Mouse (Mus musculus) midbrain, embryonic 13.5 days (tissue): ENCODE data around the gene Diras1. TPM values are rescaled to one million over a fixed set of nuclear protein-coding genes. Genes with fewer than 3 reads are reported as not detected.

Experiments used
- ATAC-seq: fragments of 200-750 bp; cut with Nextera tagmentation; 2 replicates; pipeline ENCODE4 v1.8.0; 2017; ENCODE audit warnings: mild to moderate bottlenecking, moderate TSS enrichment, moderate library complexity
- H3K27ac ChIP-seq: fragments of 300-500 bp; sonication (generic); 2 replicates; pipeline ENCODE4 v1.5.1; 2015; ENCODE audit warnings: inconsistent platforms, mild to moderate bottlenecking, moderate library complexity
- H3K27me3 ChIP-seq: fragments of 300-500 bp; sonication (generic); 2 replicates; pipeline ENCODE4 v1.6.1; 2015; ENCODE audit warnings: mild to moderate bottlenecking, inconsistent platforms
- H3K36me3 ChIP-seq: fragments of 300-500 bp; sonication (generic); 2 replicates; pipeline ENCODE4 v1.6.1; 2015; ENCODE audit warnings: mild to moderate bottlenecking, inconsistent platforms
- H3K4me1 ChIP-seq: fragments of 300-500 bp; sonication (generic); replicated peaks from 2 replicates; pipeline ENCODE4 v1.6.1; 2015; ENCODE audit warnings: inconsistent platforms
- H3K4me2 ChIP-seq: fragments of 300-500 bp; sonication (generic); replicated peaks from 2 replicates; pipeline ENCODE4 v1.6.1; 2015; ENCODE audit warnings: moderate library complexity, mild to moderate bottlenecking, inconsistent platforms
- H3K4me3 ChIP-seq: fragments of 300-500 bp; sonication (generic); replicated peaks from 2 replicates; pipeline ENCODE4 v1.5.1; 2015; ENCODE audit warnings: mild to moderate bottlenecking, inconsistent platforms
- H3K9ac ChIP-seq: fragments of 300-500 bp; sonication (generic); replicated peaks from 2 replicates; pipeline ENCODE4 v1.6.1; 2015; ENCODE audit warnings: mild to moderate bottlenecking, inconsistent platforms
- H3K9me3 ChIP-seq: fragments of 300-500 bp; sonication (generic); 2 replicates; pipeline ENCODE4 v1.6.1; 2016; ENCODE audit warnings: mild to moderate bottlenecking, inconsistent platforms
- WGBS: fragments of 180-500 bp; shearing (Covaris S2); methylation state at CpG from one replicate; pipeline ENCODE4 v1.1.7; 2015; 5-methylcytosine and 5-hydroxymethylcytosine counted together
- polyA plus RNA-seq: library from polyadenylated mRNA; unstranded; fragments of >200 nt; fragmentation: Nextera tagmentation; extraction: Ambion mirVana; gene quantifications from 2 replicates; pipeline ENCODE4 v1.2.1, GENCODE M21; 2015

The Diras1 gene
- polyA plus RNA-seq, 1 experiment from 2014 or later: 30.9 TPM

GRCm38 (mm10) chr10:80984223-80984622 is 41.2 kb downstream of the Diras1 start:
- no peak for ATAC-seq
- Histone ChIP-seq H3K27me3 (peaks cover 52% of the 10 kb centered on the region), H3K9me3 (no peaks in the 10 kb centered on the region), H3K4me3 (no peak overlapping the region), H3K9ac (no peak overlapping the region), H3K27ac (no peak overlapping the region), H3K4me2 (no peak overlapping the region), H3K4me1 (peaks cover 7% of the 10 kb centered on the region), H3K36me3 (no peaks in the 10 kb centered on the region)
- WGBS: 90% methylated on average over 12 of the region's 12 CpGs

DNA sequence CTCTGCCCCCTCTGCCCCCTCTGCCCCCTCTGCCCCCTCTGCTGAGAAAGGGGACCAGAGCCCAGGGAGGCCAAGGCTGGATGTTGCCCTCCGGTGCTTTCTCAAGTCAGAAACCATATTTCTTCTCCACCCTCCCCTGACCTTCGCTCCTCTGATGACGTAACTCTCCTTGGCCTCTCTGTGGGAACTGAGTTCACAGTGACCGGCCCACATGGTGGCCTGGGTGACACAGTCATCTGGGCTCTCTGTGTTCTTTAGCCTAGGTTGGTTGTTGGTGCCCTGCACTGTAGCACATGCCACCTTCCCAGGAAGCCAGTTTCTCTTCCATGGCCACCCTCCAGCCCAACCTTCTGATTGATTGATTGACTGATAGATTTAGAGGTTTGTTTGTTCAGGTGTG is 43.1 kb downstream of the Diras1 start:
- H3K9me3 ChIP-seq: no peaks in the 10 kb centered on the region
- H3K4me3 ChIP-seq: no peak overlapping the region
- no peak overlapping the region for H3K9ac ChIP-seq
- no peaks in the 10 kb centered on the region for H3K36me3 ChIP-seq
- peaks cover 42% of the 10 kb centered on the region for H3K27me3 ChIP-seq
- peaks cover 7% of the 10 kb centered on the region for H3K4me1 ChIP-seq
- no peak overlapping the region for H3K27ac ChIP-seq
- ATAC-seq: no peak
- no peak overlapping the region for H3K4me2 ChIP-seq
- 80% methylated on average over 4 of the region's 4 CpGs for WGBS

- ATAC-seq: no peak
- H3K4me2 ChIP-seq: no peak overlapping the region
- H3K9ac ChIP-seq: no peak overlapping the region
- H3K36me3 ChIP-seq: no peaks in the 10 kb centered on the region
- H3K4me1 ChIP-seq: peaks cover 7% of the 10 kb centered on the region
- H3K9me3 ChIP-seq: no peaks in the 10 kb centered on the region
- H3K4me3 ChIP-seq: no peak overlapping the region
- WGBS: 63% methylated on average over 7 of the region's 7 CpGs
- peaks cover 34% of the 10 kb centered on the region for H3K27me3 ChIP-seq
- no peak overlapping the region for H3K27ac ChIP-seq
Measured at GRCm38 (mm10) chr10:80981564-80982112, 43.8 kb downstream of the Diras1 start.

GRCm38 (mm10) chr10:80975478-80975877 is 50.0 kb downstream of the Diras1 start:
- Histone ChIP-seq H3K9ac (no peak overlapping the region), H3K4me2 (no peak overlapping the region), H3K9me3 (0 out of 2 replicates have a peak, but pooled peaks cover 3% of the 10 kb centered on the region), H3K4me3 (no peak overlapping the region), H3K27me3 (no peaks in the 10 kb centered on the region; the same call in 1 of the 2 replicates), H3K4me1 (peaks cover 5% of the 10 kb centered on the region; the same call in 1 of the 2 replicates), H3K36me3 (no peaks in the 10 kb centered on the region), H3K27ac (no peak overlapping the region)
- whole genome bisulfite sequencing: 93% methylated on average over 11 of the region's 11 CpGs
- no peak for ATAC-seq

DNA sequence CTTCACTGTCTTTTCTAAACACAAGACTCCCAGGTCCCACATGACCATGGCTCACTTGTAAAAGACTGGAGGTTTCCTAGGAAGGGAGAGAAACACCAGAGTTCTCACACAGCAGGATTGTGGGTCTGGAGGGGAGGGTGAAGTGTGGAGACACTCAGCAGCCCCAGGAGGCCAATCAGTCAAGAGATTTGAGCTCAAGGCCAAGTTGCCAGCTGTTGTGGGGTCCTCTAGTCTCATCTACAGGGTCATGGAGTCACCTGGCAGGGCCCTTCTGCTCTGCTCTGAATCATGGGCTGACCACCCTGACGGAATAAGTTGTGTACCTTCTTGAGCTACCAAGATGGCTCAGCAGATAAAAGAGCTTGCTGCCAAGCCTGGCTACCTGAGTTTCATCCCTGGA is 51.7 kb downstream of the Diras1 start:
- no peak overlapping the region for H3K4me2 ChIP-seq
- no peak overlapping the region for H3K27ac ChIP-seq
- no peak overlapping the region for H3K9ac ChIP-seq
- H3K27me3 ChIP-seq: no peaks in the 10 kb centered on the region; the same call in 1 of the 2 replicates
- H3K4me3 ChIP-seq: no peak overlapping the region
- no peaks in the 10 kb centered on the region for H3K36me3 ChIP-seq
- 96% methylated on average over 1 of the region's 1 CpGs for WGBS
- no peak for ATAC-seq
- H3K9me3 ChIP-seq: 0 out of 2 replicates have a peak, but pooled peaks cover 3% of the 10 kb centered on the region
- peaks cover 5% of the 10 kb centered on the region; the same call in 1 of the 2 replicates for H3K4me1 ChIP-seq

- no peaks in the 10 kb centered on the region; the same call in 1 of the 2 replicates for H3K27me3 ChIP-seq
- 62% methylated on average over 11 of the region's 11 CpGs for WGBS
- H3K9me3 ChIP-seq: 0 out of 2 replicates have a peak, but pooled peaks cover 3% of the 10 kb centered on the region
- no peak overlapping the region for H3K27ac ChIP-seq
- no peak overlapping the region for H3K4me2 ChIP-seq
- H3K4me1 ChIP-seq: peaks cover 5% of the 10 kb centered on the region; the same call in 1 of the 2 replicates
- no peak overlapping the region for H3K9ac ChIP-seq
- no peak for ATAC-seq
- H3K36me3 ChIP-seq: no peaks in the 10 kb centered on the region
- H3K4me3 ChIP-seq: no peak overlapping the region
Measured at GRCm38 (mm10) chr10:80972071-80972987, 53.1 kb downstream of the Diras1 start.

DNA sequence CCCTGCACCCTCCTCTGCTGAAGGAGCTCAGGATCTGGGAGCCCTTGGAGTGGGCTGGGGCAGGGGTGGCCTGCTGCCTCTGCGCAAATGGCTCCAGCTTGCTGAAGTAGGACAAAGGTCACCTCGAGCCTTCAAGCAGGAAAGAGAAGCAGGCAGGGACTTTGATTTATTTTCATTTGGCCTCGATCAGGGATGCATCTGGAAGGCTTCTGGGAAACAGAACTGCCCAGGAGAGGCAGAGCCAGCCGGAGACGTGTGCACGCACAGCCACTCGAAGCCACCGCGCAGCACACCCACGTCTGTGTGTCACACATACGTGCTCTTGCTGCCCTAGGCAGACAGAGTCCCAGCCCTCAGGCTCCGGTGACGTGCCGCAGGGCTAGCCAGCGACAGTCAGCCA is 53.9 kb downstream of the Diras1 start:
- 83% methylated on average over 15 of the region's 15 CpGs for WGBS
- H3K27ac ChIP-seq: no peak overlapping the region
- H3K4me2 ChIP-seq: no peak overlapping the region
- ATAC-seq: no peak
- H3K36me3 ChIP-seq: no peaks in the 10 kb centered on the region
- peaks cover 5% of the 10 kb centered on the region; the same call in 1 of the 2 replicates for H3K4me1 ChIP-seq
- 0 out of 2 replicates have a peak, but pooled peaks cover 3% of the 10 kb centered on the region for H3K9me3 ChIP-seq
- no peaks in the 10 kb centered on the region; the same call in 1 of the 2 replicates for H3K27me3 ChIP-seq
- H3K9ac ChIP-seq: no peak overlapping the region
- H3K4me3 ChIP-seq: no peak overlapping the region

DNA sequence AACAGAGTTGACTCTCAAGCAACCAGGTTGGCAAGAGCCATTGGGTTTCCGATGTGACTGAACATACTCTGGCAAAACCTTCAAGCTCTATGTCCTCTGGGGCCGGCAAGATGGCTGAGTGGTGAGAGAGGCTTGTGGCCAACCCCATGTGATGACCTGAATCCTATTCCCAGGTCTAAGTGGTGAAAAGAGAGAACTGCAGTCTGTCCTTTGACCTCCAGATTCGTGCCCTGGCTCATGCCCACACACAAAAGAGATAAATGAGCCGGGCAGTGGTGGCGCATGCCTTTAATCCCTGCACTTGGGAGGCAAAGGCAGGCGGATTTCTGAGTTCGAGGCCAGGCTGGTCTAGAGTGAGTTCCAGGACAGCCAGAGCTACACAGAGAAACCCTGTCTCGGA is 55.3 kb downstream of the Diras1 start:
- Histone ChIP-seq H3K36me3 (no peaks in the 10 kb centered on the region), H3K9me3 (0 out of 2 replicates have a peak, but pooled peaks cover 3% of the 10 kb centered on the region), H3K4me1 (peaks cover 5% of the 10 kb centered on the region; the same call in 1 of the 2 replicates), H3K9ac (no peak overlapping the region), H3K27ac (no peak overlapping the region), H3K27me3 (no peaks in the 10 kb centered on the region; the same call in 1 of the 2 replicates), H3K4me2 (no peak overlapping the region), H3K4me3 (no peak overlapping the region)
- no peak for ATAC-seq
- 80% methylated on average over 8 of the region's 8 CpGs for WGBS

Other genes starting within 250 kb of the Diras1 start
- gene Sf3a2, start 227.5 kb downstream of the Diras1 start, polyA plus RNA-seq: 64.1 and 64.9 TPM in 2 replicates
- gene Plekhj1, start 227.0 kb downstream of the Diras1 start, polyA plus RNA-seq: 131 and 150 TPM in 2 replicates
- not detected in 2 replicates for gene Amh, start 220.4 kb downstream of the Diras1 start, polyA plus RNA-seq
- 0.28 and 0.43 TPM in 2 replicates for gene Jsrp1, start 212.2 kb downstream of the Diras1 start, polyA plus RNA-seq
- 1,319 and 1,425 TPM in 2 replicates for gene Oaz1, start 199.0 kb downstream of the Diras1 start, polyA plus RNA-seq
- gene Lingo3, start 181.6 kb downstream of the Diras1 start, polyA plus RNA-seq: 1.5 and 1.9 TPM in 2 replicates
- gene Lsm7, start 170.5 kb downstream of the Diras1 start, polyA plus RNA-seq: 249 and 254 TPM in 2 replicates
- 56.9 and 61.1 TPM in 2 replicates for gene Sppl2b, start 170.4 kb downstream of the Diras1 start, polyA plus RNA-seq
- gene Tmprss9, start 153.8 kb downstream of the Diras1 start, polyA plus RNA-seq: 0.15 and 0.31 TPM in 2 replicates
- 331 TPM in 2 replicates for gene Timm13, start 124.7 kb downstream of the Diras1 start, polyA plus RNA-seq
- 46.9 and 48.2 TPM in 2 replicates for gene Lmnb2, start 107.4 kb downstream of the Diras1 start, polyA plus RNA-seq
- 4.0 and 4.9 TPM in 2 replicates for gene Gadd45b, start 95.6 kb downstream of the Diras1 start, polyA plus RNA-seq
- 10.4 and 10.9 TPM in 2 replicates for gene Gng7, start 10.7 kb downstream of the Diras1 start, polyA plus RNA-seq
- 43.5 and 45.7 TPM in 2 replicates for gene Slc39a3, start 11.8 kb upstream of the Diras1 start, polyA plus RNA-seq
- gene Sgta, start 34.5 kb upstream of the Diras1 start, polyA plus RNA-seq: 316 and 322 TPM in 2 replicates
- 44.9 and 48.5 TPM in 2 replicates for gene Thop1, start 44.4 kb upstream of the Diras1 start, polyA plus RNA-seq
- 0.12 and 0.20 TPM in 2 replicates for gene Creb3l3, start 73.2 kb upstream of the Diras1 start, polyA plus RNA-seq
- gene Map2k2, start 80.3 kb upstream of the Diras1 start, polyA plus RNA-seq: 220 and 243 TPM in 2 replicates
- 13.2 and 15.2 TPM in 2 replicates for gene Zbtb7a, start 109.6 kb upstream of the Diras1 start, polyA plus RNA-seq
- 60.0 and 60.9 TPM in 2 replicates for gene Pias4, start 142.3 kb upstream of the Diras1 start, polyA plus RNA-seq
- gene Eef2, start 151.0 kb upstream of the Diras1 start, polyA plus RNA-seq: 565 and 579 TPM in 2 replicates
- gene Dapk3, start 157.3 kb upstream of the Diras1 start, polyA plus RNA-seq: 48.4 and 67.3 TPM in 2 replicates
- gene 4930442H23Rik, start 158.2 kb upstream of the Diras1 start, polyA plus RNA-seq: 0.12 and 0.15 TPM in 2 replicates
- gene Nmrk2, start 176.4 kb upstream of the Diras1 start, polyA plus RNA-seq: 0.16 TPM in 1 of 2 replicates, not detected in the other
- 66.0 and 77.3 TPM in 2 replicates for gene Atcay, start 205.2 kb upstream of the Diras1 start, polyA plus RNA-seq
- gene Zfr2, start 207.5 kb upstream of the Diras1 start, polyA plus RNA-seq: 16.5 and 19.7 TPM in 2 replicates
- gene Matk, start 227.3 kb upstream of the Diras1 start, polyA plus RNA-seq: 7.2 and 8.8 TPM in 2 replicates
- 138 and 148 TPM in 2 replicates for gene Mrpl54, start 241.3 kb upstream of the Diras1 start, polyA plus RNA-seq
- 27.9 and 30.8 TPM in 2 replicates for gene Apba3, start 241.3 kb upstream of the Diras1 start, polyA plus RNA-seq